Mouse (Mus musculus): ENCODE measurements around the gene A430005L14Rik. TPM values are rescaled to one million over a fixed set of nuclear protein-coding genes. Genes with fewer than 3 reads are reported as not detected.

A430005L14Rik gene
- polyA plus RNA-seq, 1 experiment: 76.8 TPM

DNA sequence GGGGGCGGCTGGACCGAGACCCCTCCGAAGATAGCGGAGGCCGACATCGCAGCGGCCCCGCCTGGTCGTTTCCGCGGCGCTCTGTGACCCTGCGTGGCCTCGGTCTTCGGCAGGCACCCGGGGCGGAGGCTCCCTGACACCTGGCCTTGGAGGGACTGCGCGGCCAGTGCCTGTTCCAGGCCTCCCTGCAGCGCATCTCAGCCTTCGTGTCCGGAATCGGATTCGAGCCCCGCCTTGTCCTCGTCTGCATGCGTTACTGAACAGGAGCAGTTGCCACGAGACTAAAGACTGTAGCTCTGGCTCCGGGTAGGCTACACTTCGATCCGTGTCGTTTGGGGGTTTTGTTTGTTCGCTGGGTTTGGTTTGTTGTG is 18.2 kb downstream of the A430005L14Rik start:
- TF ChIP-seq POLR2A (IDR thresholded peaks at IDR 0.05; ENCODE audit: control insufficient read depth, low read depth, low read length) (no peak), CTCF (IDR thresholded peaks at IDR 0.05; ENCODE audit: control insufficient read depth, insufficient read depth, insufficient replicate concordance, low read depth, low read length) (no peak)
- H3K36me3 ChIP-seq (ENCODE audit: control insufficient read depth, insufficient read depth, low read length): no peaks in the 10 kb centered on the region; the same call in 1 of the 2 replicates
- peak overlapping the region; percentile 93 for H3K4me3 ChIP-seq (ENCODE audit: control insufficient read depth, low read depth, low read length)
- no peaks in the 10 kb centered on the region for H3K27me3 ChIP-seq (ENCODE audit: control insufficient read depth, insufficient read depth, low read length)
- peaks cover 8% of the 10 kb centered on the region for H3K4me1 ChIP-seq (ENCODE audit: control insufficient read depth, insufficient read depth, low read length)
- peak overlapping the region; percentile 50 for H3K27ac ChIP-seq (ENCODE audit: control insufficient read depth, insufficient read depth, low read depth, low read length)

DNA sequence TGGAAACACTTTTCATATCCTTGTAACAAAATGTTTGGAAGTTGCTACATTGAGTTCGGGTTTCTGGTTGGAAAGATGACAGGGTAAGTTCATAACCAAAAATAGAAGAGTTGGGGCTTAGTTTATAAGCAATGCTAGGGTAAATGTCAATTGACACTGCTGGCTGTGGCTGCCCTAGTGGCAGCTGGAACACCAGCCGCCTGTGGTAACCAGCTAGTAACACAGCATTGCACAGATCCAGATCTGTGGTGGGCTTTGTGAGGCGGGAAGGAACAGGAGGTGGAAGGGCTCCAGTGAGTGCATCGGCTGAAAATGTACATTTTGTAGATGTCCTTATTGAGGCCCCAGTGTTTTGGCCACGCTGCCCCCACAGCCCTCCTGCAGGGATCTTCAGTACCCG is 18.7 kb downstream of the A430005L14Rik start:
- H3K4me3 ChIP-seq (ENCODE audit: control insufficient read depth, low read depth, low read length): peak overlapping the region; percentile 93
- no peak overlapping the region for H3K27ac ChIP-seq (ENCODE audit: control insufficient read depth, insufficient read depth, low read depth, low read length)
- H3K27me3 ChIP-seq (ENCODE audit: control insufficient read depth, insufficient read depth, low read length): no peaks in the 10 kb centered on the region
- no peak for TF ChIP-seq POLR2A (IDR thresholded peaks at IDR 0.05; ENCODE audit: control insufficient read depth, low read depth, low read length)
- TF ChIP-seq CTCF (IDR thresholded peaks at IDR 0.05; ENCODE audit: control insufficient read depth, insufficient read depth, insufficient replicate concordance, low read depth, low read length): no peak
- peaks cover 8% of the 10 kb centered on the region for H3K4me1 ChIP-seq (ENCODE audit: control insufficient read depth, insufficient read depth, low read length)
- no peaks in the 10 kb centered on the region; the same call in 1 of the 2 replicates for H3K36me3 ChIP-seq (ENCODE audit: control insufficient read depth, insufficient read depth, low read length)

DNA sequence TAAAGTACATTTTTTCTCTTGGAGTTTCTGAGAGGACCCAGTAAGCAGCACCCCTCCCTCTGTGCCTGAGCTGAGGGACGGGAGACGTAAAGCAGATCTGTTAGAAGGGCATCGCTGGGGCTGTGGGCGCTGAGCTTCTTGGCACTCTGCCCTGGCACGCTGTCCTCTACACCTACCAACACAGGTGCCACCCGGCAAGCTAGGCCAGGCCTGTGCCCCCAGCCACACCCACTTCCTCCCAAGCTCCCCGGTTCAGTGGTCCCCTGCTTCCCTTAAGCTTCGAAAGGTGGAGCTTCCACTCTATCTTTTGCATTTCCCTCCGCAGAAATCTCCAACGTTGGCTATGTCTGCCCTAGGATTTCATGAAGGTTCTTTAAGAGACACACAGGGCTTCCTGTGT is 22.2 kb downstream of the A430005L14Rik start:
- Histone ChIP-seq H3K36me3 (ENCODE audit: control insufficient read depth, insufficient read depth, low read length) (no peaks in the 10 kb centered on the region; the same call in none of the 2 replicates), H3K27me3 (ENCODE audit: control insufficient read depth, insufficient read depth, low read length) (no peaks in the 10 kb centered on the region), H3K4me1 (ENCODE audit: control insufficient read depth, insufficient read depth, low read length) (peaks cover 6% of the 10 kb centered on the region), H3K4me3 (ENCODE audit: control insufficient read depth, low read depth, low read length) (no peak overlapping the region), H3K27ac (ENCODE audit: control insufficient read depth, insufficient read depth, low read depth, low read length) (no peak overlapping the region)
- TF ChIP-seq POLR2A (IDR thresholded peaks at IDR 0.05; ENCODE audit: control insufficient read depth, low read depth, low read length) (no peak), CTCF (IDR thresholded peaks at IDR 0.05; ENCODE audit: control insufficient read depth, insufficient read depth, insufficient replicate concordance, low read depth, low read length) (no peak)

DNA sequence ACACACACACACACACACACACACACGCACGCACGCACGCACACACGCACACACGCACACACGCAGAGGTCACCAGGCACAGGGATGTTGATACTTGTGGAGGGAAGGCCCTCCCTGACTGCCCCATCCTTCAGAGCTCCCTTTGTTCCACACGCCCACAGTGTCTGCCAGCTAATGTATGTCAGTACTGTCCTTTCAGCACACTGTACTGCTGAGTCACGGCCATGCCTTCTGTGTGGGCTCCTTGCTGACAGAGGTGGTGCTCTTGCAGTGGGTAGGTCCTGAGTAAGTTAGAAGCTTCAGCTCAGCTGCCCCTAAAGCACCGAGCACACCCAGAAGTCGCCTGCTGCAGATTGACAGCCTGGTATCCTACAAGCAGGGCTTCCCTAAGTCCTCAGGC is 23.4 kb downstream of the A430005L14Rik start:
- Histone ChIP-seq H3K4me3 (ENCODE audit: control insufficient read depth, low read depth, low read length) (no peak overlapping the region), H3K36me3 (ENCODE audit: control insufficient read depth, insufficient read depth, low read length) (no peaks in the 10 kb centered on the region; the same call in none of the 2 replicates), H3K27ac (ENCODE audit: control insufficient read depth, insufficient read depth, low read depth, low read length) (no peak overlapping the region), H3K4me1 (ENCODE audit: control insufficient read depth, insufficient read depth, low read length) (peaks cover 3% of the 10 kb centered on the region), H3K27me3 (ENCODE audit: control insufficient read depth, insufficient read depth, low read length) (no peaks in the 10 kb centered on the region)
- TF ChIP-seq POLR2A (IDR thresholded peaks at IDR 0.05; ENCODE audit: control insufficient read depth, low read depth, low read length) (no peak), CTCF (IDR thresholded peaks at IDR 0.05; ENCODE audit: control insufficient read depth, insufficient read depth, insufficient replicate concordance, low read depth, low read length) (no peak)

DNA sequence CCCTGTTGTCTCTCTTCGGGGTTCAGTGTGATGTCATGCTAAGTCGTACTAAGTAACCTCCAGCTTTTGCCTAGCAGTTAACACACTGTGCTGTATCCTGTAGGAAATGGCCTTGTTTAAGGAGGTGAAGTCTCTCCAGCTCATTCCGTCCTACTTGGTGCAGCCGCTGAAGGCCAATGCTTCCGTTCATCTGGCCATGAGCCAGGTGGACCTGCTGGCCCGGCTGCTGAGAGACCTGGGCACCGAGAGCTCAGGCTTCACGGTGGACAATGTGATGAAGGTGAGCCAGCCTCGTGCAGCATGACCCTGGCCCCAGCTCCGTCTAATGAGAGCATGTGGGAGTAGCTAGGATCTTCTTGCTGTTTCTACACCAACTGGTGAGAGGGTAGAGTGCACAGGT is 35.7 kb downstream of the A430005L14Rik start:
- peaks cover 1% of the 10 kb centered on the region for H3K36me3 ChIP-seq (ENCODE audit: control insufficient read depth, insufficient read depth, low read length)
- H3K27ac ChIP-seq (ENCODE audit: control insufficient read depth, insufficient read depth, low read depth, low read length): no peak overlapping the region

DNA sequence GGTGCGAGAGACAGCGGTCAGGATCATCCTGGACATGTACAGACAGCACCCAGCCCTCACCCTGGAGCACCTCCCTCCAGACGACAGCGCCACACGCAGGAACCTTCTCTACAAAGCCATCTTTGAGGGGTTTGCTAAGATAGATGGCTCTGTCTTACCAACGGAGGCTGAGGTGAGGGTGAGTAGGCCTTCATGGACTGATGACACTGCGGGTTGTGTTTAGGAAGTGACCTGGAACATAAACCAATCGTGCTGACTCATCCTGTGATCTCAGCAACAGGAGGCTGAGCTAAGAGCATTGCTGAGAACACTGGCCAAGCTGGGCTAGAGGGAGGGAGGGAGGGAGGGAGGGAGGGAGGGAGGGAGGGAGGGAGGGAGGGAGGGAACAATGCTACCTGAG is 36.5 kb downstream of the A430005L14Rik start:
- Histone ChIP-seq H3K4me1 (ENCODE audit: control insufficient read depth, insufficient read depth, low read length) (no peaks in the 10 kb centered on the region), H3K4me3 (ENCODE audit: control insufficient read depth, low read depth, low read length) (no peak overlapping the region), H3K27ac (ENCODE audit: control insufficient read depth, insufficient read depth, low read depth, low read length) (no peak overlapping the region), H3K36me3 (ENCODE audit: control insufficient read depth, insufficient read depth, low read length) (peaks cover 1% of the 10 kb centered on the region), H3K27me3 (ENCODE audit: control insufficient read depth, insufficient read depth, low read length) (no peaks in the 10 kb centered on the region)
- TF ChIP-seq CTCF (IDR thresholded peaks at IDR 0.05; ENCODE audit: control insufficient read depth, insufficient read depth, insufficient replicate concordance, low read depth, low read length) (no peak), POLR2A (IDR thresholded peaks at IDR 0.05; ENCODE audit: control insufficient read depth, low read depth, low read length) (no peak)

More for the DNA sequence above, 35.7 kb downstream of the A430005L14Rik start:
- H3K4me1 ChIP-seq (ENCODE audit: control insufficient read depth, insufficient read depth, low read length): no peaks in the 10 kb centered on the region
- no peak for TF ChIP-seq POLR2A (IDR thresholded peaks at IDR 0.05; ENCODE audit: control insufficient read depth, low read depth, low read length)
- no peak for TF ChIP-seq CTCF (IDR thresholded peaks at IDR 0.05; ENCODE audit: control insufficient read depth, insufficient read depth, insufficient replicate concordance, low read depth, low read length)
- H3K27me3 ChIP-seq (ENCODE audit: control insufficient read depth, insufficient read depth, low read length): no peaks in the 10 kb centered on the region
- H3K4me3 ChIP-seq (ENCODE audit: control insufficient read depth, low read depth, low read length): no peak overlapping the region

DNA sequence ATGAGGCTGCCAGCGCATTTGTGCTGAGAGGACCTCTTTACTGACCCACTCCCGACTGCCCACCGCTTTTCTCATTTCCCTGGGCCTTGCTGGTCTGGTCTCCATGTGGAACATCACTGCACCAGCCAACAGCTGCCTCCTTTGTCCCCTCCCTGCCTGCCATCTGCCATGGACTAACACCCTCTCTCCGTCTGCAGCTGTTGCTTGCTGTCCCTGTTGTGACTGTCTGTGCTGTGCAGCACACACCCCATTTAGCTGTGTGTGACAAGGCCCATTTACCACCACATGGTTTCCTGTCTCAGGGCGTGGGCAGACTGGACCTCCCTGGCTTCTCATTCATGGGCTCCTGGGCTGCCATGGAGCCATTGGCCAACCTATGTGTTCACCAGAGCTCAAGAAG is 48.5 kb downstream of the A430005L14Rik start:
- H3K27ac ChIP-seq (ENCODE audit: control insufficient read depth, insufficient read depth, low read depth, low read length): no peak overlapping the region
- H3K27me3 ChIP-seq (ENCODE audit: control insufficient read depth, insufficient read depth, low read length): no peaks in the 10 kb centered on the region
- H3K36me3 ChIP-seq (ENCODE audit: control insufficient read depth, insufficient read depth, low read length): peaks cover 5% of the 10 kb centered on the region
- H3K4me1 ChIP-seq (ENCODE audit: control insufficient read depth, insufficient read depth, low read length): no peaks in the 10 kb centered on the region
- no peak for TF ChIP-seq CTCF (IDR thresholded peaks at IDR 0.05; ENCODE audit: control insufficient read depth, insufficient read depth, insufficient replicate concordance, low read depth, low read length)
- TF ChIP-seq POLR2A (IDR thresholded peaks at IDR 0.05; ENCODE audit: control insufficient read depth, low read depth, low read length): no peak
- no peak overlapping the region for H3K4me3 ChIP-seq (ENCODE audit: control insufficient read depth, low read depth, low read length)

DNA sequence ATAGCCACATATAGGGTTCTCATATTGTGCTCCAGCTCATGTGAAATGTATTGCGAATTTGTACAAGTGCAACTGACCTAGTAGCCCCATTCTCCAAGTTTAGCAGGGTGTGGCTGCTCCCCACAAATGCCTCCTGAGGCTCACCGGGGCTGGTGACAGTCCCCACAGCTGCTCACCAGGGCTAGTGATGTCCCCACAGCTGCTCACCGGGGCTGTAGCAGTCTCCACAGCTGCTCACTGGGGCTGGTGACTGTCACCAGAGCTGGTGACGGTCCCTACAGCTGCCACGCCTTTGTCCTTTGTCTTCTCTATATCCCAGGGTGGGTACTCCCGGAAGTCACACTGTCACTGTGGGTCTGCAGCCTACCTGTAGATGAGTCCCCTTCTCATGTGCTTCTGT is 49.2 kb downstream of the A430005L14Rik start:
- no peak overlapping the region for H3K27ac ChIP-seq (ENCODE audit: control insufficient read depth, insufficient read depth, low read depth, low read length)
- H3K36me3 ChIP-seq (ENCODE audit: control insufficient read depth, insufficient read depth, low read length): peaks cover 5% of the 10 kb centered on the region
- H3K27me3 ChIP-seq (ENCODE audit: control insufficient read depth, insufficient read depth, low read length): no peaks in the 10 kb centered on the region
- no peaks in the 10 kb centered on the region; the same call in none of the 2 replicates for H3K4me1 ChIP-seq (ENCODE audit: control insufficient read depth, insufficient read depth, low read length)
- H3K4me3 ChIP-seq (ENCODE audit: control insufficient read depth, low read depth, low read length): no peak overlapping the region
- TF ChIP-seq CTCF (IDR thresholded peaks at IDR 0.05; ENCODE audit: control insufficient read depth, insufficient read depth, insufficient replicate concordance, low read depth, low read length) (no peak), POLR2A (IDR thresholded peaks at IDR 0.05; ENCODE audit: control insufficient read depth, low read depth, low read length) (no peak)

Measured in testis, adult 2 months (tissue).